Mouse (Mus musculus): ENCODE results near the gene Tubgcp2. TPM values are rescaled to one million over a fixed set of nuclear protein-coding genes. Genes with fewer than 3 reads are reported as not detected.

Tubgcp2 gene
- total and polyA plus RNA-seq, 3 experiments = 42.5 to 50.4 (median 46.7) TPM

DNA sequence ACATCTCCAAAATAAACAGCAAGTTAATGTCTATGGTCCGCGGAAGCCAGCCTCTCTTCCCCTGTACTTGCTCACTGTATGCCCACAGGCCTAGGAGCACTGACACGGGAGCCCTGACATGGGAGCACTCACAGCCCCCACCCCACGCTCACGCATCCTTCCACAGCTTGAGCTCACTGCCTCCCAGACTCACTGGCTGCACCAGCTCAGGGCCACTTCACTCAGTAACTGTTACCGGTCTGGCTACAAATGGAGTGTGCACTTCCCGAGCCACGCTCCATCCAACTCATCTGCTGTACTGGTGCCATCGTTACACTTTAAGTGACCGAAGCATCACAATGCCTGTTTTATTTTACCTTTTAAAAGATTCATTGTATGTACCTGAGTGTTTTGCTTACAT is 4.1 kb downstream of the Tubgcp2 start:
- H3K36me3 ChIP-seq (replicated peaks in 1 of 2; ENCODE audit: control insufficient read depth in 1 of 2, insufficient read depth in 1 of 2, low read length in 1 of 2) = peaks cover 51 to 71% of the 10 kb centered on the region in 2 experiments
- in situ Hi-C loops (cut with MboI; ENCODE audit: low pct_ligation_motif_present, low pct_unique_long_range_greater_than_20kb, low sequenced_read_pairs) = no loop called here
- no peak overlapping the region for H3K4me2 ChIP-seq (ENCODE audit: insufficient read depth, low read depth, poor library complexity, severe bottlenecking)
- no peak overlapping the region for H3K9ac ChIP-seq (ENCODE audit: insufficient read depth, low read depth)
- TF ChIP-seq RCOR1 (conservative IDR thresholded peaks at IDR 0.05; ENCODE audit: low read depth, low read length) (no peak), BHLHE40 (IDR thresholded peaks at IDR 0.05; ENCODE audit: low read depth, low read length) (no peak), POLR2A (IDR thresholded peaks at IDR 0.05; ENCODE audit: low read depth, low read length) (no peak), CHD1 (IDR thresholded peaks at IDR 0.05; ENCODE audit: low read depth, low read length) (no peak), SIN3A (IDR thresholded peaks at IDR 0.05; ENCODE audit: low read length) (no peak), TCF12 (IDR thresholded peaks at IDR 0.05; ENCODE audit: low read depth, low read length) (no peak), MAFK (IDR thresholded peaks at IDR 0.05; ENCODE audit: insufficient replicate concordance, low read length) (no peak), MXI1 (IDR thresholded peaks at IDR 0.05; ENCODE audit: low read depth, low read length) (no peak), POLR2AphosphoS2 (IDR thresholded peaks at IDR 0.05; ENCODE audit: low read depth, low read length) (no peak)
- peaks cover 9 to 27% of the 10 kb centered on the region in 2 experiments for H3K4me1 ChIP-seq (ENCODE audit: control insufficient read depth in 1 of 2, insufficient read depth in 2 of 2)
- peaks cover 17% of the 10 kb centered on the region for H3K9me3 ChIP-seq (replicated peaks; ENCODE audit: low read length)
- dilution Hi-C loops (cut with MboI; ENCODE audit: extremely low pct_ligation_motif_present, extremely low pct_unique_long_range_greater_than_20kb, low sequenced_read_pairs) = no loop called here
- DNase-seq (ENCODE audit: extremely low read depth) = no peak
- no peaks in the 10 kb centered on the region for H3K27me3 ChIP-seq (replicated peaks)
- peaks cover 19% of the 10 kb centered on the region for H3K79me2 ChIP-seq (replicated peaks; ENCODE audit: control insufficient read depth, extremely low read depth, insufficient read depth, poor library complexity, severe bottlenecking)
- H3K4me3 ChIP-seq (replicated peaks in 1 of 3; ENCODE audit: low read depth in 2 of 3, low read length in 2 of 3, poor library complexity in 1 of 3) = no peak overlapping the region
- no peak overlapping the region for H3K27ac ChIP-seq (ENCODE audit: insufficient read depth, low read depth)

DNA sequence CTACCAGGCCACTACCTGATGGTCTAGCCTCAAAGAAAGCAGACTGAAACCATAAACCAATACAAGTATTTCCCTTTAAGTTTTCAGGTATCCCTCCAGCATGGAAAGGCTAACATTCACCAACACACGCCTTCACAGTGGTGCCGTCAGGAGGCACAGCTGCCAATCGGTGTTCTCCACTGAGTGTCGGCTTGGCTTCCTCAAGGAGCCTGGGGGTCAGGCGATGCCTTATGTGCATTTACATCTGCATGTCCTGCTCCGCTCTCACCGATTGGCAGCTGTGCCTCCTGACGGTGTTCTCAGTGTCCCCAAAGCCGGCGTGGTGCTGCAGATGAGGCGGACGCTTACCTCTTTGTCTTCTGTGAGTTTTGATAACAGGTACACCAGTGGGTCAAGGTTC is 4.7 kb downstream of the Tubgcp2 start:
- no peaks in the 10 kb centered on the region for H3K27me3 ChIP-seq (replicated peaks)
- H3K79me2 ChIP-seq (replicated peaks; ENCODE audit: control insufficient read depth, extremely low read depth, insufficient read depth, poor library complexity, severe bottlenecking) = peaks cover 19% of the 10 kb centered on the region
- H3K36me3 ChIP-seq (replicated peaks in 1 of 2; ENCODE audit: control insufficient read depth in 1 of 2, insufficient read depth in 1 of 2, low read length in 1 of 2) = peaks cover 51 to 68% of the 10 kb centered on the region in 2 experiments
- H3K4me3 ChIP-seq (replicated peaks in 1 of 3; ENCODE audit: low read depth in 2 of 3, low read length in 2 of 3, poor library complexity in 1 of 3) = no peak overlapping the region
- peaks cover 3 to 21% of the 10 kb centered on the region in 2 experiments; a peak in 3 of 4 replicates for H3K4me1 ChIP-seq (ENCODE audit: control insufficient read depth in 1 of 2, insufficient read depth in 2 of 2)
- TF ChIP-seq ZKSCAN1 (IDR thresholded peaks at IDR 0.05; ENCODE audit: borderline replicate concordance, low read depth, low read length) = no peak
- TF ChIP-seq MEF2A (IDR thresholded peaks at IDR 0.05; ENCODE audit: borderline replicate concordance, low read depth, low read length) = no peak
- H3K27ac ChIP-seq (ENCODE audit: insufficient read depth, low read depth) = no peak overlapping the region
- peaks cover 17% of the 10 kb centered on the region for H3K9me3 ChIP-seq (replicated peaks; ENCODE audit: low read length)
- DNase-seq (ENCODE audit: extremely low read depth) = no peak
- in situ Hi-C loops (cut with MboI; ENCODE audit: low pct_ligation_motif_present, low pct_unique_long_range_greater_than_20kb, low sequenced_read_pairs) = no loop called here
- dilution Hi-C loops (cut with MboI; ENCODE audit: extremely low pct_ligation_motif_present, extremely low pct_unique_long_range_greater_than_20kb, low sequenced_read_pairs) = no loop called here
- no peak overlapping the region for H3K9ac ChIP-seq (ENCODE audit: insufficient read depth, low read depth)
- no peak overlapping the region for H3K4me2 ChIP-seq (ENCODE audit: insufficient read depth, low read depth, poor library complexity, severe bottlenecking)

DNA sequence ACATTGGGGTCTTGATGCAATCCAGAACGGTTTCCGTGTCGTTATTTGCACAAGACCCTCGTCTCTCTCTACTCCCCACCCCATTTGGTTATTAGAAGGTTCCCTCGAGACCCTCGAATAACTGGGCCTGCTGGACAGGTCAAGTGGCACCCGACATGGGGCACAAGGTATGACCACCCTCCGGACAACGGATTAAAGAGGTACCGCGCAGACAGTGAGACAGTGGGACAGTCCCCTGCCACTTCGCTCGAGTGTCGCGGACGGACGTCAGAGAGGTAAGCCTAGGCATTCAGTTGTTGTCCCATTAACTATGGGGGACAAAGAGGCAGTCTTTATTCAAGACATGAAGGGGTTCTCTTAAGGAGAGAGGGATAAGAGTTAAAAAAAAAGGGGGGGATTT is 25.1 kb downstream of the Tubgcp2 start:
- H3K4me1 ChIP-seq (ENCODE audit: control insufficient read depth in 1 of 2, insufficient read depth in 2 of 2) = no peaks in the 10 kb centered on the region
- no peak for DNase-seq (ENCODE audit: extremely low read depth)
- no peak overlapping the region for H3K4me3 ChIP-seq (replicated peaks in 1 of 3; ENCODE audit: low read depth in 2 of 3, low read length in 2 of 3, poor library complexity in 1 of 3)
- H3K4me2 ChIP-seq (ENCODE audit: insufficient read depth, low read depth, poor library complexity, severe bottlenecking) = no peak overlapping the region
- dilution Hi-C loops (cut with MboI; ENCODE audit: extremely low pct_ligation_motif_present, extremely low pct_unique_long_range_greater_than_20kb, low sequenced_read_pairs) (no loop called here), in situ Hi-C loops (cut with MboI; ENCODE audit: low pct_ligation_motif_present, low pct_unique_long_range_greater_than_20kb, low sequenced_read_pairs) (no loop called here)
- TF ChIP-seq NELFE (IDR thresholded peaks at IDR 0.05; ENCODE audit: low read depth, low read length) = no peak
- TF ChIP-seq CHD2 (IDR thresholded peaks at IDR 0.05; ENCODE audit: low read length) = no peak
- TF ChIP-seq SMC3 (IDR thresholded peaks at IDR 0.05; ENCODE audit: low read depth, low read length) = no peak
- H3K9ac ChIP-seq (ENCODE audit: insufficient read depth, low read depth) = no peak overlapping the region
- peaks cover 3% of the 10 kb centered on the region for H3K9me3 ChIP-seq (replicated peaks; ENCODE audit: low read length)
- peaks cover 17 to 48% of the 10 kb centered on the region in 2 experiments for H3K36me3 ChIP-seq (replicated peaks in 1 of 2; ENCODE audit: control insufficient read depth in 1 of 2, insufficient read depth in 1 of 2, low read length in 1 of 2)
- H3K27ac ChIP-seq (ENCODE audit: insufficient read depth, low read depth) = no peak overlapping the region
- H3K79me2 ChIP-seq (replicated peaks; ENCODE audit: control insufficient read depth, extremely low read depth, insufficient read depth, poor library complexity, severe bottlenecking) = no peaks in the 10 kb centered on the region
- H3K27me3 ChIP-seq (replicated peaks) = no peaks in the 10 kb centered on the region

Data from CH12.LX (cell line).